Mouse (Mus musculus) splenic B cell, adult 2 months (primary cell): ENCODE results near the gene N4bp2l2.
A peak's percentile ranks its signal among the peaks of the same experiment; 100 is the strongest.
"Not testable (repeated sequence)": the region's sequence is repeated elsewhere in the genome, so short reads cannot be mapped to it uniquely, and the experiment has no call there.

Experiments
- DNase-seq: peaks from one replicate; pipeline ENCODE4 v3.0.0-alpha.2; 2011; ENCODE audit warnings: low read depth, low spot score
- H3K27me3 ChIP-seq: 2 replicates; pipeline ENCODE4 v1.6.1; 2012; ENCODE audit warnings: mild to moderate bottlenecking, low read length, moderate library complexity, mixed read lengths; ENCODE audit not compliant: control insufficient read depth, poor library complexity, insufficient read depth, severe bottlenecking
- H3K36me3 ChIP-seq: 2 replicates; pipeline ENCODE4 v1.6.1; 2012; ENCODE audit warnings: mild to moderate bottlenecking, low read length, moderate library complexity, mixed read lengths; ENCODE audit not compliant: control insufficient read depth, poor library complexity, insufficient read depth, severe bottlenecking

Gene N4bp2l2

GRCm38 (mm10) chr5:150665132-150665954 is 640 bp downstream of the N4bp2l2 start:
- H3K36me3 ChIP-seq, result 0 out of 2 replicates have a peak, but pooled peaks cover 1% of the 10 kb centered on the region
- H3K27me3 ChIP-seq, result no peaks in the 10 kb centered on the region
- peak; percentile 98 for DNase-seq

- 0 out of 2 replicates have a peak, but pooled peaks cover 1% of the 10 kb centered on the region for H3K36me3 ChIP-seq
- H3K27me3 ChIP-seq, result no peaks in the 10 kb centered on the region
- no peak for DNase-seq
Measured at GRCm38 (mm10) chr5:150664794-150665131, 1.2 kb downstream of the N4bp2l2 start.

DNA sequence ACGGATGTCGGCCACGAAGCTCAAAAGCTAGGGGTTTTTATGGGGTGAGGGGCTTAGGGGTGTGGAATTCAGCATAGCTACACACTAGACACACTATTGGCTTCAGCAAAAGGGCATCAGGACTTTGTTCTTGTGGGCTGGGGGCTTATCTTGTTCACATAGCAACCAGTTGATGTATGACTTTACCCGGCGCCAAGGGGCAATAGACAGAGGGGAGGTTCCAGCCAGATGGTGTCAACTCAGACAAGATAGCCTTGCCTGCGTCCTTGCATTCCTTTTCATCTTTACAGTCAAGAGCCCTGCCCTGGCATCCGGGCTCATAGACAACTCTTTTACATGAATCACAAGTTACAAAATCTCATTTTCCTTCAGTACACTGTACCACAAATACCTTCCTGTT is 2.1 kb downstream of the N4bp2l2 start:
- H3K27me3 ChIP-seq, H3K36me3 ChIP-seq, DNase-seq: not testable (repeated sequence)

- H3K36me3 ChIP-seq, DNase-seq, H3K27me3 ChIP-seq: not testable (repeated sequence)
Measured at GRCm38 (mm10) chr5:150660296-150660695, 5.7 kb downstream of the N4bp2l2 start.

DNA sequence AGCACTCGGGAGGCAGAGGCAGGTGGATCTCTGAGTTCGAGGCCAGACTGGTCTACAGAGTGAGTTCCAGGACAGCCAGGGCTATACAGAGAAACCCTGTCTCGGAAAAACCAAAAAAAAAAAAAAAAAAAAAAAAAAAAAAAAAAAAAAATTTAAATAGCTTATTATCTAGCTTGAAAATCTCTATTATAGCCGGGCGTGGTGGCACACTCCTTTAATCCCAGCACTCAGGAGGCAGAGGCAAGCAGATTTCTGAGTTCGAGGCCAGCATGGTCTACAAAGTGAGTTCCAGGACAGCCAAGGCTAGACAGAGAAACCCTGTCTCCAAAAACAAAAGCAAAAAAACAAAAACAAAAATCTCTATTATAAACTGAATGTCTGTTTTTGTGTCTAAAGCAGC is 6.6 kb downstream of the N4bp2l2 start:
- not testable (repeated sequence) for H3K27me3 ChIP-seq, DNase-seq, H3K36me3 ChIP-seq

DNA sequence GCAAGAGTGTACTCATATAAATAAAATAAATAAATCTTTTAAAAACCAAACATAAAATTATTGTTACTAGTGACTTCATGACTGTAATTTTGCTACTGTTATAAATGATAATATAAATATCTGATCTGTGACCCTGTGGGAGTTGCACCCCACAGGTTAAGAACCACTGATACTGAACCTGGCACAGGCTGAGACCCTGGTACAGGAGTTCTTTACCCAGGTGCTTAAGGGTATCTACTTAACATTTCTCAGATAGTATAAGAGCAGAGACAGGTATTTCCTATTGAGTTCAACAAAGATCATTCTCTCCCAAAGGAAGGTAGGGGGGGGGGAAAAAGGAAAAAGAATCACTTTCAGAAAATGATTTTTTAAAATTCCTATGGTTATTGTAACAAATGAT is 11.4 kb downstream of the N4bp2l2 start:
- H3K36me3 ChIP-seq, result peaks cover 6% of the 10 kb centered on the region; the same call in 1 of the 2 replicates
- no peaks in the 10 kb centered on the region for H3K27me3 ChIP-seq
- DNase-seq, result no peak

DNA sequence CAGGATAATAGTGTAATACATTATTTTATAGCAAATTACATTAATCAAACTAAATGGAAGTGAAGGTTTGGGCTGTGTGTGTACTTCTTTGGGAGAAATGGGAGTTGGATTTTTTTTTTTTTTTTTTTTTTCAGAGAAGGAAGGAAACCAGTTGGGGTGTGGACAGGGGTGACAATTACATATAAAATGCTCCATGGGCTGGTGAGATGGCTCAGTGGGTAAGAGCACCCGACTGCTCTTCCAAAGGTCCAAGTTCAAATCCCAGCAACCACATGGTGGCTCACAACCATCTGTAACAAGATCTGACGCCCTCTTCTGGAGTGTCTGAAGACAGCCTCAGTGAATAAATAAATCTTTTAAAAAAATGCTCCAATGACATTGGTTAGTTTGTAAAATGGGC is 13.4 kb downstream of the N4bp2l2 start:
- no peak for DNase-seq
- peaks cover 5% of the 10 kb centered on the region for H3K36me3 ChIP-seq

DNA sequence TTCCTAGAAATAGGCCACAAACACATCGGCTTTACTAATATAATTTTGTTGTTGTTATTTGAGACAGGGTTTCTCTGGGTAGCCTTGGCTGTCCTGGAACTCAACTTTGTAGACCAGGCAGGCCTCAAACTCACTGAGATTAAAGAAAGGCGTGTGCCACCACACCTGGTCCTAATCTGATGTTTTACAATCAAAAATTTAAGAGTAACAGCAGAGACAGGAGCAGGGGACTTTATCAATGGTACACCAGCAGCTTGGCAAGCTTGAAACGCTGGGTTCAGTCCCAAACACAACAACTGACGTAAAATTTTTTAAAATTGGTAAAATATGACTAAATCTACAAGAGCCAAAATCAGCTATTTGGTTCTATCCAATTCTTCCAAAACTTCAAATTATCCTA is 21.1 kb downstream of the N4bp2l2 start:
- DNase-seq, result no peak
- Histone ChIP-seq H3K27me3 (no peaks in the 10 kb centered on the region), H3K36me3 (peaks cover 7% of the 10 kb centered on the region)

More for the DNA sequence above, 13.4 kb downstream of the N4bp2l2 start:
- H3K27me3 ChIP-seq, result no peaks in the 10 kb centered on the region

- not testable (repeated sequence) for H3K27me3 ChIP-seq, DNase-seq, H3K36me3 ChIP-seq
Measured at GRCm38 (mm10) chr5:150643390-150643789, 22.6 kb downstream of the N4bp2l2 start.

GRCm38 (mm10) chr5:150641440-150641839 is 24.5 kb downstream of the N4bp2l2 start:
- H3K27me3 ChIP-seq, result no peaks in the 10 kb centered on the region
- DNase-seq, result no peak
- peaks cover 2% of the 10 kb centered on the region; the same call in 1 of the 2 replicates for H3K36me3 ChIP-seq

GRCm38 (mm10) chr5:150629692-150630091 is 36.3 kb downstream of the N4bp2l2 start:
- Histone ChIP-seq H3K27me3 (no peaks in the 10 kb centered on the region), H3K36me3 (no peaks in the 10 kb centered on the region)
- DNase-seq, result no peak

DNA sequence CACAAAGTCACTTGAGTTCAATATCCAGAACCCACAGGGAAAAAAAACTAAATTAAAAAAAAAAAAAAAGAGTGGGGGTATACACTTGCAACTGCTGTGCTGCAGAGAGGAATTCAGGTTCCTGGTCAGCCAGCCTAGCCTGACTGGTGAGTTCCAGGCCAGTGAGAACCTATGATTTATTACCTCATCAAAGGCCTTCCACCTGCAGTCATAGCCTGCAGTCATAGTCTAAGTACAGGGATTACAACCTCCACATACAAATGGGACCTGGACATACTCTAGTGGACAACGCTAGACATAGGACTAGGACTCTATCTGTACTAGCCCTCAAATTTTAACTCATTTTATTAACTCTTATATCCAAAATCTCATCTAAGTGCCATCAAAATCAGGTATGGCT is 36.7 kb downstream of the N4bp2l2 start:
- Histone ChIP-seq H3K36me3 (no peaks in the 10 kb centered on the region), H3K27me3 (no peaks in the 10 kb centered on the region)
- no peak for DNase-seq

- Histone ChIP-seq H3K27me3 (no peaks in the 10 kb centered on the region), H3K36me3 (no peaks in the 10 kb centered on the region; the same call in 1 of the 2 replicates)
- DNase-seq, result no peak
Measured at GRCm38 (mm10) chr5:150625528-150625927, 40.5 kb downstream of the N4bp2l2 start.

DNA sequence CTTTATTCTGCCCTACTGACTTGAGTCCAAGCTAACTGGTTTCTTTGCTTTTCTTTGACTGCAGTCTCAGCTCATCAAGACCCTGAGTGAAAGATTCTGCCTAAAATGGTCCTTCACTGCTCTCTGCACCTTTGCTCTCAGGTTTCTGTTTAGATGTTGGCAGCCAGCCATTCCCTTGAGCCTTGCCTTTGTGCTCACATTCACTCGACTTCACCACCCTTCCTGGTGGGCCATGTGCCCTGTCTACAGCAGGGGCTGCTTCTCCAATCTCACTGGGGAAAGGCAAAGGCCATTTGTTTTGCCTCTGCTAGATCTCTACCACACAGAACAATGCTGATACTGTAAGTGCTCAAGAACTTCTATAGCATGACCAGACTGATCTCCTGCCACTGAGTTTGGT is 43.2 kb downstream of the N4bp2l2 start:
- DNase-seq, result no peak
- Histone ChIP-seq H3K36me3 (no peaks in the 10 kb centered on the region; the same call in 1 of the 2 replicates), H3K27me3 (no peaks in the 10 kb centered on the region)

DNA sequence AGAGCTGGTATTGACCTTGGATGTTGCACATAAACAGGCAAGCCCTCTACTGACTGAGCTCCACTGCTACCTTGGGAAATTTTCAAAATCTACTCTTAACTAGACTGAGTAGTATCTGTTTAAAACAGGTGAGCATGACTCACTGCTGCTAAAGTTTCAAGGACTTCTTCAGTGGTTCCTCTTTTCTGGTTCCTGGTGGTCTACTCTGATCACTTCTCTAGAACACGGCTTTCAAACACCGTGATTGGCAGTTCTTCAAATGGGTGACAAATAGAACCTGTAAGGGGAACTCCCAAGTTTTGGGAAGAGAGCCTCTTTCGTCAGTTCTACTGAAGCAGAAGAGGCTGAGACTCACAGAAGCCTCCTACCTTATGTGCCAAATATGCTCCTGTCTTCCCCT is 44.4 kb downstream of the N4bp2l2 start:
- peak; percentile 89 for DNase-seq
- no peaks in the 10 kb centered on the region for H3K27me3 ChIP-seq
- H3K36me3 ChIP-seq, result no peaks in the 10 kb centered on the region; the same call in 1 of the 2 replicates
